Mouse (Mus musculus): ENCODE measurements around the gene Mpc1.
"Not testable (repeated sequence)": the region's sequence is repeated elsewhere in the genome, so short reads cannot be mapped to it uniquely, and the experiment has no call there.

Mpc1 gene

DNA sequence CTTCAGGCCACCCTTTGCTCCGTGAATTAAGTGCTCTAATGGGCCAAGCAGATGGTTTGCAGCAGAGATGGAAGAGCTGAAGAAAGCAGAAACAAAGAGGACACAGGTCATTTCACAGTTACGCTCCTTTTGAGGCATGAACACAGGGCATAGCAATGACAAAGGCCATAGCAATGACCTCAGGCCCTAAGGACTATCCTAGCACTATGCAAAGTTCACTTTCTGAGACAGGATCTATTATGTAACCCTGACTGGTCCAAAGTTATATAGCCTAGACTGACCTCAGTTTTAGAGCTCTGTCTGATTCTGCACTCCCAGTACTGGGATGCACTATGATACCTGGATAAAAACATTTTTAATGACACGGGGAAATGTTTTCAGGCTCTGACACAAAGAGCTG lies 4.3 kb upstream of the Mpc1 start:
- DNase-seq (ENCODE audit: low read depth, low spot score), result no peak

- DNase-seq (ENCODE audit: low read depth, low spot score), result peak; percentile 98
Measured at GRCm38 (mm10) chr17:8283526-8284253, 986 bp downstream of the Mpc1 start.

- no peak for DNase-seq (ENCODE audit: low read depth, low spot score)
Measured at GRCm38 (mm10) chr17:8284254-8284661, 1.6 kb downstream of the Mpc1 start.

DNA sequence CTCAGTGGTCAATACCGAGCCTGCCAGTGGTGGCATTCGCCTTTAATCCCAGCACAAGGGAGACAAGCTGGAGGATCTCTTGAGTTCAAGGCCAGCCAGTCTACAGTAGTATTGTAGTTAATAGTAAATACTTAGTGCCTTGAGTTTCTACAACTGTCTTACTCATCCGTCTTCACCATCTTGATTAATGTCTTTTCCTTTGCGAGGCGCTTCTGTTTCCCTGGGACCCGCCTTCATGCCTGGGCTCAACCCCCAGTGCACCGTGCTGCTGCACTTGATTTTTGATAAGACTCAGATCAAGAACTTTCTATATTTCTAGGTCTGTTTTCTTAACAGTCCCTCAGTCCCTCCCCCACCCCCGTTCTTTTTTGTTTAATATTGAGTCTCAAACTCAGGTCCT lies 2.4 kb downstream of the Mpc1 start:
- no peak for DNase-seq (ENCODE audit: low read depth, low spot score)

- no peak for DNase-seq (ENCODE audit: low read depth, low spot score)
Measured at GRCm38 (mm10) chr17:8286987-8287386, 4.3 kb downstream of the Mpc1 start.

GRCm38 (mm10) chr17:8289993-8290679 lies 7.4 kb downstream of the Mpc1 start:
- no peak for DNase-seq (ENCODE audit: low read depth, low spot score)

- DNase-seq (ENCODE audit: low read depth, low spot score), result no peak
Measured at GRCm38 (mm10) chr17:8290736-8291135, 8.0 kb downstream of the Mpc1 start.

GRCm38 (mm10) chr17:8295825-8296224 lies 13.1 kb downstream of the Mpc1 start:
- no peak for DNase-seq (ENCODE audit: low read depth, low spot score)

DNA sequence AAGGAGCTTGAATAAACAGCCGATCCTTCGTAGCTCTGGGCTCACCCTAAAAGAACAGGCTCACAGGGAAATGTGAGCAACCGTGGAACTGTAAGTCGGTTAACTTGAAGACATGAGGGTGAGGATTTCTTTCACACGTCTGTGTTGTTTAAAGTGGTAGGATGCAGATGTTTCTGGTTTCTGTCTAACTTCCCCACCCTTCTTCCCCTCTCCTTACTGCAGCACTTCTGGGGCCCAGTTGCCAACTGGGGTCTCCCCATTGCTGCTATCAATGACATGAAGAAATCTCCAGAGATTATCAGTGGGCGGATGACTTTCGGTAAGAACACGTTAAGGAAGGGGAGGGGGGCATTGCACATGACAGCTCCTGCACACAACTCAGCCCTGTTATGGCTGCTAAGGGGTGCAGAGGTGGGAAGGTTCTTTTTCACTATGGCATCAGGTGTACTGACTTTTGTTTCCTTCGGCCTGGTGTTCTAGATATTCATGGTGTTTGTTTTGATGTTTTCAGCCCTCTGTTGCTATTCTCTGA lies 13.7 kb downstream of the Mpc1 start:
- DNase-seq (ENCODE audit: low read depth, low spot score), result no peak

- no peak for DNase-seq (ENCODE audit: low read depth, low spot score)
Measured at GRCm38 (mm10) chr17:8297746-8298145, 15.0 kb downstream of the Mpc1 start.

GRCm38 (mm10) chr17:8298281-8298680 lies 15.6 kb downstream of the Mpc1 start:
- no peak for DNase-seq (ENCODE audit: low read depth, low spot score)

DNA sequence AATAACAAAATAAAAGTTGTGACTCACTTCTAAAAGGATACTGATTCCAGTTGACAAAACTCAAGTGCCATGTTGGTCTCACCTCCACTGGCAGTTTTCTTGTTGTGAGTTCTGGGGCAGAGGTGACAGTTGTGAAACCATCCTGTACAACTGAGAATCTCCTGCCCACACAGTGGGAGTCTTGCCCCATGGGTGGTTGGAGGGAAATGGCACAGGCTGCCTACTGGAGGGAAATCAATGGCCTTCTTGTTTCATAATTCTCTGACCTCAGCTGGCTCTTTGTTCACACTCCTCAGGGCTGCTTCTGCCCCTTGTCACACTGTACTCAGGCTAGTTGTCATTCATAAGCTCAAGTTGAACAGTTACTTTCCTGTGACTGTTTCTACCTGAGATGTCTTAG lies 16.8 kb downstream of the Mpc1 start:
- DNase-seq (ENCODE audit: low read depth, low spot score), result no peak

DNA sequence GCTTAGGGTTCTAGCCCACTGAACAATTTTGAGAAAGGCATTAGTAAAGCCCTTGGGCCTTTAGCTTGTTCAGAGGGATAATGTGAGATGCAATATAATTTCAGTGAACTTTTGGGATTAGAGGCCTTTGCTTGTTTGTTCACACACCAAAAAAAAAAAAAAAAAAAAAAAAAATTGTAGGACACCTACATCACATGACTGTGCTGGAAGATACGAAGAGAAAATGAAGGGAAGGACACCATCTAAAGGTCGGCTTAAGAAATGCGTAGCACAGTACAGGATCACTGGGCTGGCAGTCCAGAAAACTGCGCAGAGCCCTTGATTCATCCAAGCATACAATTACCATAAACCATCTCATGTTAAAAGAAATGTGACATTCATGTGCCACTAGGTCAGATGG lies 18.8 kb downstream of the Mpc1 start:
- DNase-seq (ENCODE audit: low read depth, low spot score), result no peak

DNA sequence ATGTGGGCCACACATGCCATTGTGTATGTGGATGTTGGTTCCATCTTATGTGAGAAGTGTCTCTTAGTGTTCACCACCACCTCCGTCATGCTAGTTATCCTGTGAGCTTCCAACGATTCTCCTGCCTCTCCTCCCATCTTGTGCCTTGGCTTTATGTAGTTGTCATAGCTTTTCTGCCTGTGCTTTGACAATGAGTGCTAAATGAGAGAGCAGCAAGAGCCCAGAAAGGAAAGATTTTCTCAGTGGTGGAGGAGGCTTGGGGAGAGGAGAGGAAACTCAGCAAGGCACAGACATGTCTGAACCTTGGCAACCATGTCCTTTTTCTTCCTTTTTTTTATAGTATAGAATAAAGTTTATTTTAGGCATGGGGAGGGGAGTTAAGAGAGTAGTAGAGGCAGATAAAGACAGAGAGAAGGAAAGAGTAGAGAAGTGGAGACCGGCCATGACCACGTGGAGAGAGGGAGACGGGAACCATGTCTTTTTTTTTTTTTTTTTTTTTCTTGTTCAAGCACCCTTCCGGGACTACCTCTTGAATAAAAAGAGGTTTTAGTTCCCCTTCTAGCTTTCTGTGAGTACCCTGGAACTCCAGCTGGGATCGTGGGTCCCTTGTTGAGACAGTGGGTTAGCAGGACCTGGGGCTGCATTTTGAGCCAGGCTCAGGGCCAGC lies 20.2 kb downstream of the Mpc1 start:
- DNase-seq (ENCODE audit: low read depth, low spot score), result no peak

GRCm38 (mm10) chr17:8303671-8304070 lies 21.0 kb downstream of the Mpc1 start:
- DNase-seq (ENCODE audit: low read depth, low spot score), result no peak

DNA sequence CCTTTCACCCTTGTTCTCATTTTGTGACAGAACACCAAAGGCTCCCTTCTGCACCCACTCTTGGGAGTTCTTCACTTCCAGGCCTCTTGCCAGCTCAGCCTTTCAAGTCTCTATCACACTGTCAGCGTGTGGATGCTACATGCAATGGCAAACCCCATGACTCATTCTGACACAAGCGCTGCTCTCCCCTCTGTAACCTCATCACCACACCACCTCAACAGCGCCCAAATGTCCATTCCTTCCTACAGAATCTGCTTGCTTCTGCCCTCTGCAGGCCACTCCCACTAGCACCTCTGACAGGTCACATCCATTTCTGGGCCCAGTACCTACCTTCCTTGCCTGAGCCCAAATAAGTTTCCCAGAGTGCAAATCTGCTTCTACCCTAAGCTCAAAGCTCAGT lies 23.1 kb downstream of the Mpc1 start:
- DNase-seq (ENCODE audit: low read depth, low spot score), result peak; percentile 37

GRCm38 (mm10) chr17:8310838-8311614 lies 28.3 kb downstream of the Mpc1 start, which contains the start of gene Sft2d1:
Gene Sft2d1 (plus strand): TSS chr17:8311102.
- peak; percentile 95 for DNase-seq (ENCODE audit: low read depth, low spot score)

GRCm38 (mm10) chr17:8311751-8312150 lies 29.0 kb downstream of the Mpc1 start:
- DNase-seq (ENCODE audit: low read depth, low spot score), result peak; percentile 10

DNA sequence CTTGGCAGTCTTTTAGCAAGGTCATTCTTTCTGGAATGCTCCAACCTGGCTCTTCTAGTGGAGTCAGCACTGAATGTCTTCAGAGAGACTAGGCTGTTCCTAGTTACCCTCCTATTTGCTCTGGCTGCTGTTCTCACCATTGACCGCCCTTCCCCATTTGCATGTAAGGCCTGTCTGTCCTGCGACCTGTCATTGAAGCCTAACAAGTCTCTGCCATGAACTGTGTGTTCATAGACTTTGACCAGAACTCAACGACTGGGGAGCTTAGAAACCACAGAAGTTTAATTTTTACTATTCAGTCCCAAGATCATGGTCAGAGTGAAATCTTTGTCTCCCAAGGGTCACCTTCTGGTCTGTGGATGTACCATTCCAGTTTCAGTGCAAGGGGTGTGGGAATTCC lies 31.3 kb downstream of the Mpc1 start:
- no peak for DNase-seq (ENCODE audit: low read depth, low spot score)

GRCm38 (mm10) chr17:8316251-8316650 lies 33.5 kb downstream of the Mpc1 start:
- DNase-seq (ENCODE audit: low read depth, low spot score), result peak; percentile 7

- DNase-seq (ENCODE audit: low read depth, low spot score), result not testable (repeated sequence)
Measured at GRCm38 (mm10) chr17:8326877-8327276, 44.2 kb downstream of the Mpc1 start.

All from CD4-positive helper T cell, adult 2 months (primary cell).